Mouse (Mus musculus) megakaryocyte, embryonic 14.5 days (primary cell): ENCODE data around the gene Zfhx3.

ENCODE experiments used
- FLI1 ChIP-seq: IDR thresholded peaks from 2 replicates; pipeline ENCODE4 v1.6.1; 2012; ENCODE audit warnings: low read length, inconsistent platforms, mixed read lengths
- GATA1 ChIP-seq: IDR thresholded peaks from 3 replicates; pipeline ENCODE4 v1.6.1; 2012; ENCODE audit warnings: mixed read lengths, low read length, inconsistent platforms, borderline replicate concordance

GRCm38 (mm10) chr8:108072126-108072746, 129.8 kb downstream of the Zfhx3 start:
- TF ChIP-seq GATA1 (no peak), FLI1 (no peak)
